Mouse (Mus musculus) brain, adult 2 months (tissue): ENCODE data around the gene Mthfd2l.

Source experiments
- DNase-seq: peaks from one replicate; pipeline ENCODE4 v3.0.0; 2011; ENCODE audit warnings: low read depth, low spot score

Mthfd2l gene

GRCm38 (mm10) chr5:90945453-90945852 is 14.5 kb downstream of the Mthfd2l start:
- no peak for DNase-seq

- DNase-seq, result no peak
Observed at GRCm38 (mm10) chr5:90949499-90949898, 18.6 kb downstream of the Mthfd2l start.

GRCm38 (mm10) chr5:90951475-90951874 is 20.6 kb downstream of the Mthfd2l start:
- DNase-seq, result peak; percentile 56

GRCm38 (mm10) chr5:90952731-90953481 is 22.0 kb downstream of the Mthfd2l start:
- DNase-seq, result peak; percentile 45

GRCm38 (mm10) chr5:90964316-90964715 is 33.4 kb downstream of the Mthfd2l start:
- DNase-seq, result peak; percentile 15

- no peak for DNase-seq
Observed at GRCm38 (mm10) chr5:90964764-90965163, 33.8 kb downstream of the Mthfd2l start.

- no peak for DNase-seq
Observed at GRCm38 (mm10) chr5:90965386-90965785, 34.5 kb downstream of the Mthfd2l start.

GRCm38 (mm10) chr5:90977244-90977643 is 46.3 kb downstream of the Mthfd2l start:
- peak; percentile 82 for DNase-seq

GRCm38 (mm10) chr5:90980297-90980696 is 49.4 kb downstream of the Mthfd2l start:
- peak; percentile 35 for DNase-seq

- no peak for DNase-seq
Observed at GRCm38 (mm10) chr5:90987605-90988004, 56.7 kb downstream of the Mthfd2l start.

- DNase-seq, result no peak
Observed at GRCm38 (mm10) chr5:90988149-90988548, 57.2 kb downstream of the Mthfd2l start.

- DNase-seq, result no peak
Observed at GRCm38 (mm10) chr5:90988592-90988991, 57.7 kb downstream of the Mthfd2l start.

- DNase-seq, result no peak
Observed at GRCm38 (mm10) chr5:90999942-91000341, 69.0 kb downstream of the Mthfd2l start.

GRCm38 (mm10) chr5:91015216-91015615 is 84.3 kb downstream of the Mthfd2l start:
- DNase-seq, result no peak

GRCm38 (mm10) chr5:91023114-91023513 is 92.2 kb downstream of the Mthfd2l start:
- DNase-seq, result no peak

- no peak for DNase-seq
Observed at GRCm38 (mm10) chr5:91027164-91027563, 96.2 kb downstream of the Mthfd2l start, which contains the start of gene Epgn. TSS of gene Epgn (plus strand) at chr5:91027464.

GRCm38 (mm10) chr5:91027840-91028239 is 96.9 kb downstream of the Mthfd2l start:
- no peak for DNase-seq

- DNase-seq, result peak; percentile 12
Observed at GRCm38 (mm10) chr5:91030629-91031028, 99.7 kb downstream of the Mthfd2l start.

GRCm38 (mm10) chr5:91035341-91035740 is 104.4 kb downstream of the Mthfd2l start:
- no peak for DNase-seq

GRCm38 (mm10) chr5:91036628-91037027 is 105.7 kb downstream of the Mthfd2l start:
- DNase-seq, result no peak

- no peak for DNase-seq
Observed at GRCm38 (mm10) chr5:91037756-91038155, 106.8 kb downstream of the Mthfd2l start.

- DNase-seq, result peak; percentile 33
Observed at GRCm38 (mm10) chr5:91038547-91038946, 107.6 kb downstream of the Mthfd2l start.

- no peak for DNase-seq
Observed at GRCm38 (mm10) chr5:91038963-91039362, 108.0 kb downstream of the Mthfd2l start.

GRCm38 (mm10) chr5:91047987-91048386 is 117.1 kb downstream of the Mthfd2l start:
- DNase-seq, result no peak
